Mouse (Mus musculus) embryonic facial prominence, embryonic 14.5 days (tissue): Measurements from ENCODE around the gene Hipk1. TPM values are rescaled to one million over a fixed set of nuclear protein-coding genes. Genes with fewer than 3 reads are reported as not detected.
A peak's percentile ranks its signal among the peaks of the same experiment; 100 is the strongest.

Experiments
- ATAC-seq: fragments of 200-750 bp; cut with Nextera tagmentation; 2 replicates; pipeline ENCODE4 v1.8.0; 2017; ENCODE audit warnings: low read depth, moderate number of reproducible peaks, moderate TSS enrichment
- DNase-seq: peaks from one replicate; pipeline ENCODE4 v3.0.0-alpha.2; 2015; ENCODE audit warnings: low spot score
- H3K27ac ChIP-seq: fragments of 300-500 bp; sonication (generic); replicated peaks from 2 replicates; pipeline ENCODE4 v1.5.1; 2014; ENCODE audit warnings: low read depth, mild to moderate bottlenecking, low read length, moderate library complexity
- H3K27me3 ChIP-seq: fragments of 300-500 bp; sonication (generic); replicated peaks from 2 replicates; pipeline ENCODE4 v1.6.1; 2014; ENCODE audit warnings: low read length; ENCODE audit not compliant: control insufficient read depth, insufficient read depth
- H3K36me3 ChIP-seq: fragments of 300-500 bp; sonication (generic); 2 replicates; pipeline ENCODE4 v1.6.1; 2014; ENCODE audit warnings: low read length, mixed read lengths; ENCODE audit not compliant: control insufficient read depth, insufficient read depth
- H3K4me1 ChIP-seq: fragments of 300-500 bp; sonication (generic); 2 replicates; pipeline ENCODE4 v1.6.1; 2014; ENCODE audit warnings: antibody characterized with exemption, low read length; ENCODE audit not compliant: control insufficient read depth, insufficient read depth
- H3K4me2 ChIP-seq: fragments of 300-500 bp; sonication (generic); 2 replicates; pipeline ENCODE4 v1.6.1; 2014; ENCODE audit warnings: low read depth, mild to moderate bottlenecking, low read length, moderate library complexity, mixed read lengths
- H3K4me3 ChIP-seq: fragments of 300-500 bp; sonication (generic); 2 replicates; pipeline ENCODE4 v1.5.1; 2014; ENCODE audit warnings: low read depth, mild to moderate bottlenecking, low read length
- H3K9ac ChIP-seq: fragments of 300-500 bp; sonication (generic); 2 replicates; pipeline ENCODE4 v1.6.1; 2014; ENCODE audit warnings: low read depth, mild to moderate bottlenecking, low read length, moderate library complexity, mixed read lengths
- H3K9me3 ChIP-seq: fragments of 300-500 bp; sonication (generic); 2 replicates; pipeline ENCODE4 v1.6.1; 2016; ENCODE audit warnings: low read length; ENCODE audit not compliant: control insufficient read depth
- WGBS: fragments of 180-500 bp; shearing (Covaris S2); extraction: QIAGEN DNeasy Blood & Tissue Kit; methylation state at CpG from one replicate; pipeline ENCODE4 v1.1.7; 2014; 5-methylcytosine and 5-hydroxymethylcytosine counted together
- polyA plus RNA-seq: library from polyadenylated mRNA; unstranded; fragments of >200 nt; fragmentation: Nextera tagmentation; extraction: Ambion mirVana; gene quantifications from 2 replicates; pipeline ENCODE4 v1.2.1, GENCODE M21; 2014

Gene Hipk1
- polyA plus RNA-seq, 1 experiment from 2014 or later, result 17.3 TPM

DNA sequence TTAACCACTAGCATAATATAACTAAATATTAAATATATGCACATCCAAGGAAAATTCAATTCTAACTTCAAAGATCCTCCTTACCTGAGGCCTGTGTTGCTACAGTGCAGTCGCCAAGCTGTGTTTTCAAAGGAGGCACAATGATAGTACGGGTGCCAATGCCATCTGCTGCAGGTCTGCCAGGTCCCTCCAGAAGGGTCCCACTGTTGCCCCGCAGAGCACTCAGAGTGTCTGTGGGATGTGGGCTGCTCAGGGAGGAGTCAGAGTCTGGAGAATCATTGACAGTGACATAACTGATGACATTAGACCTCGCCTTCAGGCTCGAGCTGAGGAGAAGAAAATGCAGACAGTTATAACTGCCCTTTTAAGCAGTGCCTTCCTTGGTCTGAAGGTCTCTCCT lies 44.7 kb downstream of the Hipk1 start:
- Histone ChIP-seq H3K27me3 (no peaks in the 10 kb centered on the region), H3K9me3 (no peaks in the 10 kb centered on the region), H3K4me1 (no peaks in the 10 kb centered on the region), H3K4me2 (no peak overlapping the region), H3K36me3 (peaks cover 91% of the 10 kb centered on the region), H3K9ac (no peak overlapping the region), H3K27ac (no peak overlapping the region), H3K4me3 (no peak overlapping the region)
- WGBS, result 87% methylated on average over 5 of the region's 5 CpGs
- DNase-seq, result no peak
- ATAC-seq, result no peak

DNA sequence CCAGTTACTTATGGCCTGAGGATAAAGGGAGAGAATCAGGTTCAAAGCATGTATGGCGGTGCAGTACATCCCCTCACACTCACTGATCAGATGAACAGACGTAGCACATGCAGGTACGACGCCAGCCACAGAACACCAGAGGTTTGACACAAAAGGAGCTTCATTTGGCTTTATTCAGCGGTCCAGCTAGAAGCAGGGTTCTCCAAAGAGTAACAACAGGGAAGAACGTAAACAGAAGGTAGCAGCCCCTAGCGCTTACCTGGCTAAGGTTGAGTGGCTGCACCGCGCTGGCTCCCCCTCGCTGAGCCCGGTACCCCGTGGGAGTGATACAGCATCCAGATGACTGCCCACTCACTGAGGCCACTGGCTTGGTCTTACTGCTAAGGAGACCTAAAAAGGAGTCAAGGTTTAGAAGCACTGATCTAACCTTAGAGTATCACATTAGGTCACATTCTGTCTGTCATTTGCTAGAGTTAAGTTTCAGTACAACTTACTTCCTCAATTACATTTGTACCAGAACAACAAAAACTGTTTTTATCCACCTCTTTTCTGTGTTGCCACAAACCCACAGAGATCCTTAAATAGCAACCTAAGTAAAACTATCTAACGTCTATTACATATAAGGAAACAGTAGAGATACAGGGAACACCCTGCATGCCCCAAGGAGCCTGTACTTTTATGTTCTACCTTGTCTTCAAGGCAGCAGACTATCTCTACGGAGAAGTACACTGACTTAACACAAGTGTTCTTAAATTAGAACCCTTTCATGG lies 46.2 kb downstream of the Hipk1 start:
- no peaks in the 10 kb centered on the region for H3K9me3 ChIP-seq
- no peak overlapping the region for H3K27ac ChIP-seq
- no peak for DNase-seq
- H3K4me2 ChIP-seq, result no peak overlapping the region
- H3K36me3 ChIP-seq, result peaks cover 81% of the 10 kb centered on the region
- WGBS, result 92% methylated on average over 14 of the region's 14 CpGs
- no peaks in the 10 kb centered on the region for H3K27me3 ChIP-seq
- ATAC-seq, result no peak
- H3K4me3 ChIP-seq, result no peak overlapping the region
- no peak overlapping the region for H3K9ac ChIP-seq
- no peaks in the 10 kb centered on the region for H3K4me1 ChIP-seq

DNA sequence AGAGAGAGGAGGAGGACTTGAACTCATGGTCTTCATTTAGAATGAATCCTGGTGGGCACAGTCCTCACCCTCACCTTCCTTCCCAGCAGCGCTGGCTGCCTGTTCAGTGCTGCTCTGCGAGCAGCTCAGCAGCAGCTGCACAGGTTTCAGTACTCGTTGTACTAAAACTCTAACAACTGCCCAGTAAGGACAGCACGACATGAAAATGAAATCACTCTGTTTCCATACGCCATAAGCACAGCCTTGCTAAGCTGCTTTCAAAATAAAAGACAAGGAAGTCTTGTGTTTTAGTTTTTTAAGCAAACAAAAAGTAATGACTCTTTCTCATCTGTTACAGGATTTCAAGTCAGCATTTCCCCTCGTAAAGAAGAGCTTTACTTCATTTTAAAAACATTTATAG lies 48.2 kb downstream of the Hipk1 start:
- no peaks in the 10 kb centered on the region for H3K27me3 ChIP-seq
- H3K4me1 ChIP-seq, result peaks cover 5% of the 10 kb centered on the region; the same call in 1 of the 2 replicates
- DNase-seq, result no peak
- H3K36me3 ChIP-seq, result peaks cover 62% of the 10 kb centered on the region
- no peak overlapping the region for H3K4me2 ChIP-seq
- 84% methylated on average over 6 of the region's 6 CpGs for WGBS
- H3K27ac ChIP-seq, result no peak overlapping the region
- no peak overlapping the region for H3K9ac ChIP-seq
- H3K4me3 ChIP-seq, result no peak overlapping the region
- no peaks in the 10 kb centered on the region for H3K9me3 ChIP-seq
- no peak for ATAC-seq

DNA sequence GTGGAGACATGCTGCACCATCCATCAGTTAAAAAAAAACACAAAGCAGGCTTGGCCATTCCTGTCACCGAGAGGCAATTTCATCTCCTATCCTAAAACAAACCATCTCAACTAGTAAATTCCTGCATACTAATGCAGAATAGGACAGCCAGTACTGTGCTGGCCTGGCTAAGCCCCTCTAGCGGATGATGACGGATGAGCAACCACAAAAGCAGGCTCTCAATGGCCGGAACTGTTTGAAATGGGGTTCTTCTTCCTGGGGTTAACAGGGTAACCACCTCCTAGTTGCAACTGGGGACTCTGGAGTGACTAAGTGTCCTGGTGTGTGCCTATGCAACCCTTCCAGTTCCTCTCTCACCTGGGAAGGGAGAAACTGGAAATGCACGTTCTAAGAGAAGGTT lies 51.0 kb downstream of the Hipk1 start:
- Histone ChIP-seq H3K4me1 (peaks cover 20% of the 10 kb centered on the region), H3K36me3 (peaks cover 45% of the 10 kb centered on the region), H3K4me2 (no peak overlapping the region), H3K4me3 (no peak overlapping the region), H3K27ac (no peak overlapping the region), H3K9ac (no peak overlapping the region), H3K9me3 (no peaks in the 10 kb centered on the region), H3K27me3 (no peaks in the 10 kb centered on the region)
- no peak for ATAC-seq
- WGBS, result 51% methylated on average over 5 of the region's 5 CpGs
- no peak for DNase-seq

DNA sequence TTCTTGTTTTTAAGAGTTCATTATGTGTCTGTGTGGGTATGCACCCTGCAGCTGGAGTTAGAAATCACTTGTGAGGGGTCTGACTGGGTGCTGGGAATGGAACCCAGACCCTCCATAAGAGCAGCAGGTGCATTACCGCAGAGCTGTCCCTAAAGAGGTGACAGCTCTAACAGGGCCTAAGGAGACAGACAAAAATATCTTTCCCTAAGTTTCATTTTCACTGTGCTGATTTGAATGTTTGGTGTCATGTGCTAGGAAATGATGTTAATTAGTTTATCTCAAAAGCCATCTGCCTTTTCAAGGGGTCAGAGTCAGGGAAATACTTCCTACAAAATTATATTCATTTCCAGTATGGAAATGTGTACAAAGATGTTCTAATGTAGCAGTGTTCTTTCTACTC lies 52.0 kb downstream of the Hipk1 start, which contains the start of gene Gm10964:
Gm10964 (plus strand) TSS at position 38 of the 400 bp plus-strand sequence.
- Histone ChIP-seq H3K27me3 (no peaks in the 10 kb centered on the region), H3K9ac (peak within 1 kb of the TSS; percentile 64), H3K4me2 (peak within 1 kb of the TSS; percentile 56), H3K27ac (peak within 1 kb of the TSS; percentile 91), H3K9me3 (no peaks in the 10 kb centered on the region), H3K4me3 (peak within 1 kb of the TSS; percentile 48), H3K4me1 (peaks cover 30% of the 10 kb centered on the region), H3K36me3 (peaks cover 34% of the 10 kb centered on the region)
- ATAC-seq, result no peak
- 95% methylated on average over 1 of the region's 1 CpGs for WGBS
- DNase-seq, result no peak

GRCm38 (mm10) chr3:103737778-103738571 lies 53.4 kb downstream of the Hipk1 start, which contains the start of gene Olfml3:
Gene Olfml3, minus strand, starts transcription at chr3:103738001.
- peak within 1 kb of the TSS; percentile 48 for H3K4me3 ChIP-seq
- WGBS, result 1% methylated on average over 18 of the region's 18 CpGs
- peak within 1 kb of the TSS; percentile 91 for H3K27ac ChIP-seq
- no peaks in the 10 kb centered on the region for H3K27me3 ChIP-seq
- H3K4me1 ChIP-seq, result peaks cover 44% of the 10 kb centered on the region
- peaks cover 21% of the 10 kb centered on the region; the same call in 1 of the 2 replicates for H3K36me3 ChIP-seq
- peak within 1 kb of the TSS; percentile 64 for H3K9ac ChIP-seq
- DNase-seq, result peak; percentile 95
- no peaks in the 10 kb centered on the region for H3K9me3 ChIP-seq
- ATAC-seq, result peak; percentile 85
- peak within 1 kb of the TSS; percentile 56 for H3K4me2 ChIP-seq

DNA sequence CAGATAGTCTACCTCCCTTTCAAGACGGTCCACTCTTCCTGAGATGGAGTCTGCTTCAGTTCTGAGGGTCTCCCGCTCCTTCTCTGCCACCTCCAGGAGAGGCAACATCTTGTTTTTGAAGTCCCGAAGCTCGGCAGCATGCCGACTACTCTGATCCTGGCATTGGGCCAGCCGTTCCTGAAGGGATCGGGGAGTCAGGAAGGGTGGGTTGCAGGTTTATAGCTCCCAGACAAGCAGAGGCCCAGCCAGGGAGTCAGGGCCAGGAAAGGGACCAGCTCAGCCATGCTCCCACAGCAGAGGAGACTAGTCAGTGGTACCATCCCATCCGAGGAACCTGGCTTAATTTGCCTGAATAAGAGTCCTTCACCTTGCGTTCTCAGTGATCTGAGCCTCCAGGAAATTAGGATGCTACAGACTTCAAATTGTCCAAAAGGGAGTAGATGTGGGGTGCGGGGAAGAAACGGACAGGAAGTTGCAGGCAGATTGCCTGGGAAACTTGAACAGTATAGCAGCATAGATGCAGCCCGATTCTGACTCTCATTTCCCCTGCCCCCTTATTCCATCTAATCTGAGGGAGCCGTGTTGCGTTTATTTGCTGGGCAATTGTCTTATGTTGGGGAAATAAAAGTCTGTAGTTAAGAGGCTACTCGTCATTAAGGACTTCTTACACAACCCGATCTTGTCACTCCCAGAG lies 54.2 kb downstream of the Hipk1 start:
- ATAC-seq (no peak), DNase-seq (peak; percentile 72)
- Histone ChIP-seq H3K4me1 (peaks cover 47% of the 10 kb centered on the region), H3K4me3 (peak overlapping the region; percentile 48), H3K4me2 (peak overlapping the region; percentile 56), H3K9me3 (no peaks in the 10 kb centered on the region), H3K9ac (peak overlapping the region; percentile 64), H3K27me3 (no peaks in the 10 kb centered on the region), H3K36me3 (peaks cover 17% of the 10 kb centered on the region; the same call in 1 of the 2 replicates), H3K27ac (peak overlapping the region; percentile 91)
- 23% methylated on average over 16 of the region's 16 CpGs for WGBS
